Mouse (Mus musculus): ENCODE results near the gene Smim15.

DNA sequence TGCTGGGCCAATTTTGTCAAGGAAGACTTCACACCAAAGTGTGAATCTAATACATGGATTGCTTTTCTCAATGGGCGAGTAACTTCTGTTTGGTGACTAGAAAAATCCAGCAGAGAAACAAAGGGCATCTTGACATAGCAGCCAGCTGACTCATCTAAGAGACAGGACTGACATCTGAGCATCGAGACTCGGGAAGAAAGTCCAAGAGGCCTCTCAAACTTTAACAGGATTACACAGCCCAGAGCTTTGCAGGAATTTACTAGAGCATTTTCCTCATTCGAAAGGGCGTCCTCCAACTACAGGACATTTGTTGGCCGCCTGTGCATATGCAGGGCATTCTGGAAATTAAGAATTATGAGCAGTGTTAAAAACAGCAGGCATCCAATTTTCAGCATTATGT lies 4.9 kb upstream of the Smim15 start:
- TF ChIP-seq USF1 (IDR thresholded peaks at IDR 0.05; ENCODE audit: low read depth) = no peak
- TF ChIP-seq POLR2A (IDR thresholded peaks at IDR 0.05; ENCODE audit: insufficient read length, low read depth) = no peak
- TF ChIP-seq SRF (IDR thresholded peaks at IDR 0.05; ENCODE audit: control insufficient read depth, insufficient read length, low read depth) = no peak
- TF ChIP-seq E2F4 (IDR thresholded peaks at IDR 0.05; ENCODE audit: insufficient read depth) = no peak
- TF ChIP-seq TCF12 (IDR thresholded peaks at IDR 0.05; ENCODE audit: insufficient read depth, poor library complexity, severe bottlenecking) = no peak
